ENCODE assay signal across 28 mouse cellular contexts in the genomic region with DNA sequence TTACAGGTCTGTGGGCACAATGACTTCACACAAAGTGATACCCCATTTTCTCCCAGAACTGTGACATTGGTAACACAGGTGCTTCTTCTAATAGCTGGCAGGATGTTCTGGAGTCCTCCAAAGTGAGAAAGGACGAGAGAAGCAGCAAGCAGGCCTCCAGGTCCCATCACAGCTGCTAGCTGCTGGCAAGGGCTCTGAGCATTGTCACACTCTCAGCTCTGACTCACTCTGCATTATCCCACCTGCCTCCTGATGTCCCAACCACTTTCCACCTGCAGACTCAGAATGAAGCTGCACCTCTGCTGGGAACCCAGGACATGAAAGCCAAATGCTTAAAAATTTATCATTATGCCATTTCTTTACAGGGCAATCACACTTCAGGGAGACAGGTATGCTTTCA.
"Had no signal": no experiment of that assay in that cellular context is flagged by ENCODE, and none has a peak within 500 bp of the region (broad histone marks: within the 10 kb centered on the region; RNA-seq: fewer than 3 reads in every experiment).

No protein-coding gene starts in this region.

- DNase-seq: left cerebral cortex, postnatal 4 days; liver; liver, embryonic 13.5 days; liver, postnatal 0 days; lung, adult 2 months; lung, embryonic 14.5 days; lung, postnatal 10 days; lung, postnatal 4 days; midbrain, embryonic 14.5 days had no signal

- H3K27ac ChIP-seq: limb, embryonic 10.5 days; limb, embryonic 12.5 days; limb, embryonic 13.5 days; limb, embryonic 15.5 days; liver, embryonic 12.5 days; liver, embryonic 13.5 days; liver, embryonic 14.5 days; liver, embryonic 15.5 days; macrophage; midbrain, embryonic 10.5 days; midbrain, embryonic 12.5 days; midbrain, embryonic 13.5 days; midbrain, embryonic 15.5 days; neural tube, embryonic 12.5 days; neural tube, embryonic 13.5 days had no signal

- H3K36me3 ChIP-seq: limb, embryonic 10.5 days; limb, embryonic 12.5 days; limb, embryonic 13.5 days; limb, embryonic 15.5 days; liver, embryonic 12.5 days; liver, embryonic 13.5 days; liver, embryonic 15.5 days; lung, embryonic 15.5 days; midbrain, embryonic 10.5 days; midbrain, embryonic 12.5 days; midbrain, embryonic 13.5 days; midbrain, embryonic 15.5 days; neural tube, embryonic 12.5 days; neural tube, embryonic 13.5 days had no signal

- H3K4me3 ChIP-seq: limb, embryonic 10.5 days; limb, embryonic 12.5 days; limb, embryonic 13.5 days; limb, embryonic 15.5 days; liver, embryonic 12.5 days; liver, embryonic 13.5 days; liver, embryonic 15.5 days; lung, embryonic 15.5 days; megakaryocyte, embryonic 14.5 days; midbrain, embryonic 10.5 days; midbrain, embryonic 12.5 days; midbrain, embryonic 13.5 days; midbrain, embryonic 15.5 days; myocyte; neural tube, embryonic 12.5 days; neural tube, embryonic 13.5 days had no signal

- ATAC-seq: liver, embryonic 12.5 days; liver, postnatal 0 days; lung, postnatal 0 days; midbrain, embryonic 13.5 days; midbrain, embryonic 15.5 days; midbrain, embryonic 16.5 days had no signal

- H3K4me1 ChIP-seq: limb, embryonic 10.5 days; limb, embryonic 12.5 days; liver, embryonic 12.5 days; liver, embryonic 13.5 days; midbrain, embryonic 10.5 days; midbrain, embryonic 12.5 days; midbrain, embryonic 13.5 days; midbrain, embryonic 15.5 days; neural tube, embryonic 12.5 days; neural tube, embryonic 13.5 days had no signal

- H3K27me3 ChIP-seq: limb, embryonic 12.5 days; limb, embryonic 13.5 days; limb, embryonic 15.5 days; liver, embryonic 12.5 days; liver, embryonic 13.5 days; liver, embryonic 15.5 days; lung, embryonic 15.5 days; midbrain, embryonic 12.5 days; midbrain, embryonic 13.5 days; midbrain, embryonic 15.5 days; neural tube, embryonic 12.5 days; neural tube, embryonic 13.5 days had no signal
